21 mouse cellular contexts compared by ENCODE assay signal in genomic region chr17:71124674-71125073, GRCm38 (mm10). TPM values are rescaled to one million over a fixed set of nuclear protein-coding genes. Genes with fewer than 3 reads are reported as not detected.
DNase-seq lines count a peak whose midpoint lies in the region; ATAC-seq and TF ChIP-seq lines count a peak whose summit lies in the region.
"Had no signal": no experiment of that assay in that cellular context is flagged by ENCODE, and none has a peak within 500 bp of the region (broad histone marks: within the 10 kb centered on the region; RNA-seq: fewer than 3 reads in every experiment).

No protein-coding gene starts in this region.

- H3K4me1 ChIP-seq in heart, postnatal 0 days (ENCODE audit: control insufficient read depth, insufficient read depth): peaks cover 6% of the 10 kb centered on the region
- peaks cover 33% of the 10 kb centered on the region for H3K4me1 ChIP-seq in heart, embryonic 12.5 days (replicated peaks)
- peaks cover 32% of the 10 kb centered on the region for H3K4me1 ChIP-seq in kidney, postnatal 0 days (replicated peaks; ENCODE audit: insufficient read depth, low read length)
- H3K4me1 ChIP-seq: forebrain, embryonic 13.5 days had no signal

- no peak overlapping the region for H3K4me2 ChIP-seq in heart, postnatal 0 days (ENCODE audit: low read depth, low read length)
- no peak overlapping the region for H3K4me2 ChIP-seq in heart, embryonic 12.5 days
- H3K4me2 ChIP-seq in kidney, postnatal 0 days (ENCODE audit: low read length): no peak overlapping the region
- H3K4me2 ChIP-seq: forebrain, embryonic 13.5 days; hindbrain, embryonic 15.5 days had no signal

- H3K9ac ChIP-seq in heart, postnatal 0 days (replicated peaks; ENCODE audit: low read depth, low read length): no peak overlapping the region
- no peak overlapping the region for H3K9ac ChIP-seq in heart, embryonic 12.5 days
- H3K9ac ChIP-seq in kidney, postnatal 0 days (ENCODE audit: low read depth, low read length): no peak overlapping the region
- H3K9ac ChIP-seq: forebrain, embryonic 13.5 days; forebrain, postnatal 0 days; hindbrain, embryonic 15.5 days had no signal

- H3K36me3 ChIP-seq in heart, postnatal 0 days (replicated peaks; ENCODE audit: control insufficient read depth, insufficient read depth, low read length): peaks cover 57% of the 10 kb centered on the region
- peaks cover 68% of the 10 kb centered on the region for H3K36me3 ChIP-seq in heart, embryonic 12.5 days
- no peaks in the 10 kb centered on the region for H3K36me3 ChIP-seq in kidney, postnatal 0 days (ENCODE audit: insufficient read depth, low read length)
- H3K36me3 ChIP-seq: embryonic facial prominence, embryonic 10.5 days; G1E; hindbrain, embryonic 15.5 days had no signal

- H3K9me3 ChIP-seq in heart, postnatal 0 days (replicated peaks; ENCODE audit: control insufficient read depth, low read length): no peaks in the 10 kb centered on the region
- H3K9me3 ChIP-seq in heart, embryonic 12.5 days (replicated peaks): no peaks in the 10 kb centered on the region
- H3K9me3 ChIP-seq in kidney, postnatal 0 days (replicated peaks; ENCODE audit: low read length): no peaks in the 10 kb centered on the region
- H3K9me3 ChIP-seq: embryonic facial prominence, embryonic 10.5 days; forebrain, embryonic 13.5 days; G1E; hindbrain, embryonic 15.5 days had no signal

- 70% methylated on average over 1 of the region's 1 CpGs for WGBS in heart, postnatal 0 days
- 82% methylated on average over 1 of the region's 1 CpGs for WGBS in heart, embryonic 12.5 days
- whole genome bisulfite sequencing in kidney, postnatal 0 days: 73% methylated on average over 1 of the region's 1 CpGs

- TF ChIP-seq EP300 in heart, postnatal 0 days (IDR thresholded peaks at IDR 0.05; ENCODE audit: low read depth): no peak

- H3K27ac ChIP-seq in gastrocnemius, adult 2 months: peak overlapping the region; percentile 53
- 0 out of 2 replicates have a peak overlapping the region, but pooled peaks have one; percentile 8 for H3K27ac ChIP-seq in heart, postnatal 0 days (ENCODE audit: low read depth)
- no peak overlapping the region for H3K27ac ChIP-seq in heart, embryonic 12.5 days (ENCODE audit: poor library complexity, severe bottlenecking)
- 0 out of 2 replicates have a peak overlapping the region, but pooled peaks have one; percentile 70 for H3K27ac ChIP-seq in kidney, postnatal 0 days
- H3K27ac ChIP-seq: embryonic facial prominence, embryonic 10.5 days; forebrain, embryonic 13.5 days; hindbrain, embryonic 15.5 days had no signal

- no peak overlapping the region for H3K4me3 ChIP-seq in gastrocnemius, adult 2 months
- no peak overlapping the region for H3K4me3 ChIP-seq in heart, postnatal 0 days (ENCODE audit: low read depth, low read length)
- no peak overlapping the region for H3K4me3 ChIP-seq in heart, embryonic 12.5 days
- no peak overlapping the region for H3K4me3 ChIP-seq in kidney, postnatal 0 days (replicated peaks; ENCODE audit: low read depth, low read length)
- H3K4me3 ChIP-seq: embryonic facial prominence, embryonic 10.5 days; forebrain, embryonic 13.5 days; hindbrain, embryonic 15.5 days had no signal

- TF ChIP-seq CTCF in gastrocnemius, adult 2 months (IDR thresholded peaks at IDR 0.05): no peak
- no peak for TF ChIP-seq CTCF in heart, postnatal 0 days (IDR thresholded peaks at IDR 0.05; ENCODE audit: low read depth)
- TF ChIP-seq CTCF in kidney, postnatal 0 days (IDR thresholded peaks at IDR 0.05; ENCODE audit: low read depth): no peak

- no peaks in the 10 kb centered on the region for H3K27me3 ChIP-seq in heart, postnatal 0 days (ENCODE audit: control insufficient read depth, insufficient read depth, low read length)
- no peaks in the 10 kb centered on the region for H3K27me3 ChIP-seq in heart, embryonic 12.5 days (replicated peaks)
- H3K27me3 ChIP-seq in kidney, postnatal 0 days (ENCODE audit: insufficient read depth, low read length): no peaks in the 10 kb centered on the region
- H3K27me3 ChIP-seq: forebrain, embryonic 13.5 days; hindbrain, embryonic 15.5 days had no signal

- DNase-seq in gastrocnemius, adult 2 months: no peak
- no peak for DNase-seq in gastrocnemius, postnatal 36 days
- no peak for DNase-seq in heart, postnatal 0 days (ENCODE audit: low spot score)
- no peak for DNase-seq in kidney, postnatal 0 days (ENCODE audit: low spot score)
- DNase-seq in kidney, adult 9 months: no peak
- peak; percentile 51 for DNase-seq in lung, postnatal 36 days
- no peak for DNase-seq in lung, postnatal 4 days
- DNase-seq: adrenal gland, adult 8-10 months; adrenal gland, postnatal 36 days; B cell, adult 2 months; cerebellum, adult 2 months; cerebellum, postnatal 10 days; forebrain, postnatal 0 days; gastrocnemius, postnatal 25 days; heart, postnatal 36 days had no signal

- ATAC-seq in heart, postnatal 0 days (ENCODE audit: insufficient read depth, low read depth): no peak
- no peak for ATAC-seq in heart, embryonic 12.5 days (ENCODE audit: insufficient number of reproducible peaks, low FRiP score)
- ATAC-seq in kidney, postnatal 0 days (replicated peaks; ENCODE audit: low FRiP score, low read depth): no peak
- ATAC-seq: CD4-positive, CD25-positive, alpha-beta regulatory T cell, adult 4 months; forebrain, embryonic 13.5 days; forebrain, postnatal 0 days had no signal

- intact Hi-C loops in gastrocnemius, adult 2 months (cut with DNase I): loop anchor here (5.0 kb wide), 1 partner anchor 73 kb away; no protein-coding TSS in a partner anchor
- intact Hi-C loops in gastrocnemius, postnatal 36 days (cut with DNase I): no loop called here

RNA-seq across cellular contexts. Expression of gene Lpin2, which starts 57.7 kb away (rescaled TPM):
- total RNA-seq in gastrocnemius, adult 2 months (2021): 1 to 10 TPM; 5.3 to 5.6 TPM
- 1 to 10 TPM; 2.6 to 3.5 TPM for total RNA-seq in gastrocnemius, postnatal 36 days (2021)
- 7.7 and 22.2 TPM in 2 replicates for total RNA-seq in heart, postnatal 0 days (2014; rRNA removed; ENCODE audit: low replicate concordance)
- polyA plus RNA-seq in heart, postnatal 0 days (2015; fragmentation: Nextera tagmentation; extraction: Ambion mirVana): 7.2 and 8.5 TPM in 2 replicates
- polyA plus RNA-seq in heart, embryonic 12.5 days (2016; fragmentation: Nextera tagmentation; extraction: Ambion mirVana): 22.1 and 23.8 TPM in 2 replicates
- polyA plus RNA-seq in kidney, postnatal 0 days (2015; fragmentation: Nextera tagmentation; extraction: Ambion mirVana): 45.6 and 47.1 TPM in 2 replicates
